Mouse (Mus musculus): Measurements from ENCODE around the gene Ap3d1. TPM values are rescaled to one million over a fixed set of nuclear protein-coding genes. Genes with fewer than 3 reads are reported as not detected.

Ap3d1 gene
- polyA plus RNA-seq, 1 experiment from 2014 or later, result 85.1 TPM

DNA sequence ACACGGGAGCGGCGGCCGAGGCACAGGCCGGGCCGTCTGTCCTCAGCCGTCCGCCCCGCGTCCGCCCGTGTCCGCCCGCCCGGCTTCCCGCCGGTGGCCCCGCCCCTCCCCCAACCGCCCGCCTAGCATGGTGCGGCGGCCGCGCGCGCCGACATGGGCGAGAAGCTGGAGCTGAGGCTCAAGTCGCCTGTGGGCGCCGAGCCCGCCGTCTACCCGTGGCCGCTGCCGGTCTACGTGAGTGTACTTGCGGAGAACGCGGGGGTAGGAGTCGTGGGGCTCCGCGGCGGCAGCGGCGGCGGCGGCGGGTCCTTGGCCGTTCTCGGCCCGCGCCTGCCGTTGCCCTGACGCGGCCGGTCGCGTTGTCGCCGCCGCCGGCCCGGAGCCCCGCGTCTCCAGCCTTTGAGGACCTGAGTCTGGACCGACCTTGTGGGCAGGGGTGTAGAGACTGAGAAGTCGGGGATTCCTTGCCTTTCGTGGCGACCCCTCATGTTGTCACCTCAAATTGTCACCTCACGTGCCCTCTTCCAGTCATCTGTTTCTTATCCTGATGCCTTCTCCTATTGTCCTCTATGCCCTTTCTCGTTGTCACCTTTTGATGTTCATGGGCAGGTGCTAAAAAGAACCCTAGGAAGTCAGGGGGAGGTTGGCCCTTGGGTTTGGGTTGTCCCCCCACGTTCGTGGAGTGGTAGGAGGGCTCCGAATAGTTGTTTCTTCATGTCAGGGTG, 13.4 kb upstream of the Ap3d1 start:
- peak overlapping the region; percentile 97 for H3K4me2 ChIP-seq (replicated peaks; ENCODE audit: low read depth, low read length)
- WGBS, result under 1% methylated on average over 67 of the region's 75 CpGs
- no peak; the same call in 1 of the 2 replicates for ATAC-seq (ENCODE audit: low FRiP score)
- no peak for DNase-seq (ENCODE audit: low spot score)
- H3K27ac ChIP-seq (ENCODE audit: low read depth, low read length), result peak overlapping the region; percentile 81
- peaks cover 18% of the 10 kb centered on the region for H3K4me1 ChIP-seq (replicated peaks; ENCODE audit: control insufficient read depth, insufficient read depth, low read length)
- no peaks in the 10 kb centered on the region for H3K9me3 ChIP-seq (ENCODE audit: control insufficient read depth, low read length)
- no peaks in the 10 kb centered on the region for H3K27me3 ChIP-seq (ENCODE audit: control insufficient read depth, insufficient read depth, low read length)
- H3K9ac ChIP-seq (ENCODE audit: low read depth, low read length), result peak overlapping the region; percentile 98
- H3K4me3 ChIP-seq (ENCODE audit: low read depth, low read length), result peak overlapping the region; percentile 99
- no peaks in the 10 kb centered on the region for H3K36me3 ChIP-seq (ENCODE audit: control insufficient read depth, insufficient read depth, low read length)

DNA sequence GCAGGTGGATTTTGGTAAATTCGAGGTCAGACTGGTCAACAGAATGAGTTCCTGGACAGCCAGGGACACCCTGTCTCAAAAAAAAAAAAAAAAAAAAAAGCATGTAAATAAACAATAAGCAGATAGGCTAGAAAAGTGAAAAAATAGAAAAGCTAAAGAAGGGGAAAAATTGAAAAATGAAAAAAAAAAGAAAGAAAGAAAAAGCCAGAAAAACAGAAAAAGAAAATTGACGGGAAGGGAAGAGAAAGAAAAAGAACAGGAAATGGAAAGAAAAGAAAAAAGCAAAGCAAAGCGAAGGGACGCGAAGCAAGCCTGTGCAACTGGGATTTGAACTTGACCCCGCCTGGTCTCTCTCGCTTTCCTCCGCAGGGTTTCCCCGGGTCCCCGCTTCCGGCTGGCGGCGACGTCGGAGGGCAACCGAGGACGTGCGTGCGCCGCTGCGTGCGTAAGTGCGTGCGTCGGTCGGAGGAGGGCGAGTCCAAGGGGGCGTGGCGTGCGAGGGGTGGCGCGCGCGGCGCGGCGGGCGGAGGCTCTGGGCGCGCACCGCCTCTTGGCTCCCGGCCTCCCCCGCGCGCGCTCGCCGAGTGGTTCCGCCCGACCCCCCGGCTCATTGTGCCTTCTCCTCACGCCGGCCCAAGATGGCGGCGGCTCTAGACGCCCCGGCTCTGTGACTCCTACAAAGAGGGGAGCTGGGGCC, 12.7 kb upstream of the Ap3d1 start, which contains the start of gene Dot1l:
Gene Dot1l (plus strand): TSS at position 613 of the 697 bp plus-strand sequence.
- Histone ChIP-seq H3K27me3 (ENCODE audit: control insufficient read depth, insufficient read depth, low read length) (no peaks in the 10 kb centered on the region), H3K4me1 (replicated peaks; ENCODE audit: control insufficient read depth, insufficient read depth, low read length) (peaks cover 18% of the 10 kb centered on the region), H3K4me2 (replicated peaks; ENCODE audit: low read depth, low read length) (peak within 1 kb of the TSS; percentile 97), H3K9me3 (ENCODE audit: control insufficient read depth, low read length) (no peaks in the 10 kb centered on the region), H3K9ac (ENCODE audit: low read depth, low read length) (peak within 1 kb of the TSS; percentile 98), H3K36me3 (ENCODE audit: control insufficient read depth, insufficient read depth, low read length) (no peaks in the 10 kb centered on the region), H3K4me3 (ENCODE audit: low read depth, low read length) (peak within 1 kb of the TSS; percentile 99), H3K27ac (ENCODE audit: low read depth, low read length) (peak within 1 kb of the TSS; percentile 81)
- 2% methylated on average over 26 of the region's 57 CpGs for WGBS
- ATAC-seq (ENCODE audit: low FRiP score), result peak; percentile 89
- peak; percentile 99 for DNase-seq (ENCODE audit: low spot score)

DNA sequence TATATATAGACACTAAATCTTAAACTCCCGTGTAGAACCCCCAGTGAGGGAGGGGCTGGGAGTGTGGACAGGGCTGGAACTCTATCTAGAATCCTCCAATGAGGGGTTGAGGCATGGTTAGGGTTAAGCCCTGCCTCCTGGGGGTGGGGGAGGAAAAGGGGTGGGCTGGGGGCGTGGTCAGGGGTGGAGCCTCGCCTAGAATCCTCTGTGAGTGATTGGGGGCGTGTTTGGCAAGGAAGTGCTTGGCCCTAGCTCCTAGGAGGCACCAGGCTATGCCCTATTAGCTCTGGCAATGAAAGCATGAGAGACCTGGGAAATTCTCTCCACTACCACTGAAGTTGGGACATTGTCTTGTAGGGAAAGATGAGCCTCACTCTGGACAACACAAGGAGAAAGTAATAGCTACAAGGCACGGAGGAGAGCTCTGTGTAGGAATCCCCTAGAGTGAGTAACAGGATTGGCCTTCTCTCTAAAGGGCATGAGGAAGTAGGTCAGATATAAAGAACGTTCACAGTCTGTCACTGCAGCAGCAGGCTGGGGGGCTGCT, 10.1 kb upstream of the Ap3d1 start:
- Histone ChIP-seq H3K27ac (ENCODE audit: low read depth, low read length) (no peak overlapping the region), H3K4me3 (ENCODE audit: low read depth, low read length) (no peak overlapping the region), H3K9me3 (ENCODE audit: control insufficient read depth, low read length) (no peaks in the 10 kb centered on the region), H3K27me3 (ENCODE audit: control insufficient read depth, insufficient read depth, low read length) (no peaks in the 10 kb centered on the region), H3K9ac (ENCODE audit: low read depth, low read length) (no peak overlapping the region), H3K36me3 (ENCODE audit: control insufficient read depth, insufficient read depth, low read length) (no peaks in the 10 kb centered on the region), H3K4me1 (replicated peaks; ENCODE audit: control insufficient read depth, insufficient read depth, low read length) (peaks cover 15% of the 10 kb centered on the region), H3K4me2 (replicated peaks; ENCODE audit: low read depth, low read length) (peak overlapping the region; percentile 1; the same call in 1 of the 2 replicates)
- peak; percentile 59 for ATAC-seq (ENCODE audit: low FRiP score)
- peak; percentile 84 for DNase-seq (ENCODE audit: low spot score)
- 8% methylated on average over 6 of the region's 6 CpGs for WGBS

DNA sequence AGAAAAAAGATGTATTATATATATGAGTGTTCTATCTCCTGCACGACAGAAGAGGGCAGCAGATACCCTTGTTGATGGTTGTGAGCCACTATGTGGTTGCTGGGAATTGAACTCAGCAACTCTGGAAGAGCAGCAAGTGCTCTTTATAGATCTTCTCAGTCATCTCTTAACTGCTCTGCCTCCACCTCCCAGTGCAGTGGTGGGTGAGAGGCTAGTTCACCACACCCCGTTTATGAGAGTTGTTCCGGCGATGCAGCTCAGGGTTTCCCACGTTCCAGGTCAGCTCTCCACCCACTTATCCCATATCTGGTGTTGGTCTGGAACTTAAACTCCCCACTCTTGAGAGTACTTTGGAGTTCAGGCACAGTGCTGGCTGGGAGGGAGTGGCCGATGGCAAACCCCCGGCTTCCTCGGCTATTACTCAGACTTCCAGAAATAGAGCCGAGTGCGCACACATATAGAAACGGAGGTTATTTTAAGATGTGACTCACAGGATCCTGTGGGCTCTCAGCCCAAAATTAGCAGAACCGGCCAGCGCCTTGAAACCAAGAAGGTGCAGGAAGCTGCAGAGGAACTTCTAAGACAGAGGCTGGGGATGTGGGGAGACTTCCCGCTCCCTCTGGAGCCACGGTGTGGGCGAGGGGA, 9.2 kb upstream of the Ap3d1 start:
- peak; percentile 19 for DNase-seq (ENCODE audit: low spot score)
- Histone ChIP-seq H3K36me3 (ENCODE audit: control insufficient read depth, insufficient read depth, low read length) (no peaks in the 10 kb centered on the region), H3K27me3 (ENCODE audit: control insufficient read depth, insufficient read depth, low read length) (no peaks in the 10 kb centered on the region), H3K4me1 (replicated peaks; ENCODE audit: control insufficient read depth, insufficient read depth, low read length) (peaks cover 7% of the 10 kb centered on the region), H3K9me3 (ENCODE audit: control insufficient read depth, low read length) (no peaks in the 10 kb centered on the region), H3K4me2 (replicated peaks; ENCODE audit: low read depth, low read length) (0 out of 2 replicates have a peak overlapping the region, but pooled peaks have one; percentile 1), H3K27ac (ENCODE audit: low read depth, low read length) (no peak overlapping the region), H3K9ac (ENCODE audit: low read depth, low read length) (no peak overlapping the region), H3K4me3 (ENCODE audit: low read depth, low read length) (no peak overlapping the region)
- WGBS, result 15% methylated on average over 16 of the region's 16 CpGs
- ATAC-seq (ENCODE audit: low FRiP score), result no peak

DNA sequence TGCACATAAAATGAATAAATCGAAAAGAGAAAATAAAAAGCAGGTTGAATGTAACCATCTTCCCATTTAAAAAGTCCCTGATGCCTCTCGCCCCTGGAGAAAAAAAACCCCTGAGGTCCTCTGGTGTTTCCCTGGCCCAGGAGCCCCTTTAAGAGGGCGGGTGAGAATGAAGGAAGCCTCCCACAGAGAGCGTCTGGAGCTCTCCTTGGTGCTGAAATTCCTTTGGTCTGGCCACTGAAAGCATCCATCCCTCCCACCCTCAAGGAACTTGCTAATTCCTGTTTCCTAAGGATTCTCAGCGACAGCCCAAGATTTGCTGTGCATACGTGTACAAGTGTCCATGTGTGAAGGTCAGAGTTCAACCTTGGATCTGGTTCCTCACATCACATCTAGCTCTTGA, 6.5 kb upstream of the Ap3d1 start:
- Histone ChIP-seq H3K9ac (ENCODE audit: low read depth, low read length) (no peak overlapping the region), H3K9me3 (ENCODE audit: control insufficient read depth, low read length) (no peaks in the 10 kb centered on the region), H3K4me2 (replicated peaks; ENCODE audit: low read depth, low read length) (no peak overlapping the region), H3K27ac (ENCODE audit: low read depth, low read length) (no peak overlapping the region), H3K36me3 (ENCODE audit: control insufficient read depth, insufficient read depth, low read length) (no peaks in the 10 kb centered on the region), H3K4me1 (replicated peaks; ENCODE audit: control insufficient read depth, insufficient read depth, low read length) (peaks cover 7% of the 10 kb centered on the region; the same call in 1 of the 2 replicates), H3K4me3 (ENCODE audit: low read depth, low read length) (no peak overlapping the region), H3K27me3 (ENCODE audit: control insufficient read depth, insufficient read depth, low read length) (no peaks in the 10 kb centered on the region)
- no peak for ATAC-seq (ENCODE audit: low FRiP score)
- DNase-seq (ENCODE audit: low spot score), result peak; percentile 78
- 15% methylated on average over 6 of the region's 6 CpGs for WGBS

DNA sequence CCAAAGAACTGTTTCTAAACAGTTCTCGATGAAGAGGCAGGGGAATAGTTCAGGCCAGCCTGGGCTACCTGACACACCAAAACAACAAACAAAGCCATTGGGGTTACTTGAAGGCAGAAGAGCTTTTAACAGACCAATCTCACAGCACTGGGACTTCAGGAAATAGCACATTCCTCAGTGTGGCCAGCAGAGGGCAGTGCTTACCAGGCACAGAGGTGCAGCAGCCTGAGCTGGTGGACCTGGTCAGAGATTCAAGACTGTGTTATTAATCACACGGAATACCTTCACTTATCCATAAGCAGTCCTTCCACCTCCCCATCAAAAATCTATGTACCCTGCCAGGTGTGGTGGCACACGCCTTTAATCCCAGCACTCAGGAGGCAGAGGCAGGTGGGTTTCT, 5.3 kb upstream of the Ap3d1 start:
- DNase-seq (ENCODE audit: low spot score) (peak; percentile 78), ATAC-seq (ENCODE audit: low FRiP score) (no peak)

DNA sequence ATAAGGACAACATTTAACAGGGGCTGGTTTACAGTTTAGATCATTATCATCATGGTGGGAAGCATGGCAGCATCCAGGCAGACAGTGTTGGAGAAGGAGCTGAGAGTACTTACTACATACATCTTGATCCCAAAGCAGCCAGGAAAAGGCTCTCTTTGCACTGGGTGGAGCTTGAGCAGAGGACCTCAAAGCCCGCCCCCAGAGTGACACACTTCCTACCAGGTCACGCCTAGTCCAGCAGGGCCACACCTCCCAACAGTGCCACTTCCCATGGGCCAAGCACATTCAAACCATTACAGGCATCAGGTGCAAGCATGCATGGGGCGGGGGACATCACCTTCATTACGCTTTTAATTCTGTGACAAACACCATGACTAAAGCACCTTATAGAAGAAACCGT, 2.2 kb upstream of the Ap3d1 start:
- 37% methylated on average over 5 of the region's 5 CpGs for WGBS

More for the DNA sequence above, 5.3 kb upstream of the Ap3d1 start:
- Histone ChIP-seq H3K27me3 (ENCODE audit: control insufficient read depth, insufficient read depth, low read length) (no peaks in the 10 kb centered on the region), H3K4me1 (replicated peaks; ENCODE audit: control insufficient read depth, insufficient read depth, low read length) (peaks cover 5% of the 10 kb centered on the region; the same call in 1 of the 2 replicates), H3K4me3 (ENCODE audit: low read depth, low read length) (no peak overlapping the region), H3K9me3 (ENCODE audit: control insufficient read depth, low read length) (no peaks in the 10 kb centered on the region), H3K36me3 (ENCODE audit: control insufficient read depth, insufficient read depth, low read length) (no peaks in the 10 kb centered on the region), H3K9ac (ENCODE audit: low read depth, low read length) (no peak overlapping the region), H3K4me2 (replicated peaks; ENCODE audit: low read depth, low read length) (no peak overlapping the region), H3K27ac (ENCODE audit: low read depth, low read length) (no peak overlapping the region)
- 21% methylated on average over 3 of the region's 3 CpGs for WGBS

DNA sequence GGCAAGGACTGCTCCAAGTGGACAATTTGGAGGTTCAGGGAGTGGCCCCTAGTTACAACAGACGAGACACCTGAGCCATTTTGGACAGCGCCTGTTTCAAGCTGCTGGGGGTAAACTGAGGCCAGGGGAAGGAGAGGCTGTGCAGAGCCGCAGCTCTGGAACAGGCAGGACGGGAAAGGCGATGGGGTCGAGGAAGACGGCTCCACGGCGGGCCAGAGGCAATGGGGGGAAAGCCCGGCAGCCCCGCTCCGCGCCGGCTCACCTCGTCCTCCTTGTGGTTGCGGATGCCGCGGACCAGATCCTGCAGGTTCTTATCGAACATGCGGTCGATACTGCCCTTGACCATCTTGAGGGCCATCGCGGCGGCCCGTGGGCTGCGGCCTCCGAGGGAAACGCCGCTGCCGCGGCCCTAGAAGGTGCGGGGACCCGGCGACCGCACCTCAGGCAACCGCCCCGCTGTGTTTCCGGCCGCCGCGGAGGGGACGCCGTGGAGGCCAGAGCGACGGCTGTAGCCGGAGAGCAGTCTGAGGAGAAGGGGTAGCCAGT, 357 bp downstream of the Ap3d1 start:
- Histone ChIP-seq H3K4me3 (ENCODE audit: low read depth, low read length) (peak overlapping the region; percentile 99), H3K9me3 (ENCODE audit: control insufficient read depth, low read length) (no peaks in the 10 kb centered on the region), H3K27me3 (ENCODE audit: control insufficient read depth, insufficient read depth, low read length) (no peaks in the 10 kb centered on the region), H3K4me2 (replicated peaks; ENCODE audit: low read depth, low read length) (peak overlapping the region; percentile 95), H3K4me1 (replicated peaks; ENCODE audit: control insufficient read depth, insufficient read depth, low read length) (peaks cover 11% of the 10 kb centered on the region), H3K9ac (ENCODE audit: low read depth, low read length) (peak overlapping the region; percentile 96), H3K36me3 (ENCODE audit: control insufficient read depth, insufficient read depth, low read length) (no peaks in the 10 kb centered on the region), H3K27ac (ENCODE audit: low read depth, low read length) (peak overlapping the region; percentile 76)
- DNase-seq (ENCODE audit: low spot score) (no peak), ATAC-seq (ENCODE audit: low FRiP score) (no peak; the same call in 1 of the 2 replicates)
- 0% methylated on average over 46 of the region's 46 CpGs for WGBS

More for the DNA sequence above, 2.2 kb upstream of the Ap3d1 start:
- Histone ChIP-seq H3K9me3 (ENCODE audit: control insufficient read depth, low read length) (no peaks in the 10 kb centered on the region), H3K4me2 (replicated peaks; ENCODE audit: low read depth, low read length) (no peak overlapping the region), H3K36me3 (ENCODE audit: control insufficient read depth, insufficient read depth, low read length) (no peaks in the 10 kb centered on the region), H3K4me1 (replicated peaks; ENCODE audit: control insufficient read depth, insufficient read depth, low read length) (peaks cover 11% of the 10 kb centered on the region), H3K27me3 (ENCODE audit: control insufficient read depth, insufficient read depth, low read length) (no peaks in the 10 kb centered on the region), H3K27ac (ENCODE audit: low read depth, low read length) (no peak overlapping the region), H3K4me3 (ENCODE audit: low read depth, low read length) (no peak overlapping the region), H3K9ac (ENCODE audit: low read depth, low read length) (no peak overlapping the region)
- DNase-seq (ENCODE audit: low spot score) (no peak), ATAC-seq (ENCODE audit: low FRiP score) (no peak)

Data from hindbrain, embryonic 11.5 days (tissue).